Mouse (Mus musculus) urinary bladder, postnatal 4 days (tissue): Measurements from ENCODE around the gene Mettl27.
A peak's percentile ranks its signal among the peaks of the same experiment; 100 is the strongest.

Source experiments
- DNase-seq, 2 experiments: peaks; one replicate each; pipeline ENCODE4 v3.0.0; 2021 to 2022; ENCODE audit warnings: low spot score in 2 of 2

Mettl27 gene

GRCm38 (mm10) chr5:134932179-134932902, at the start of gene Mettl27:
Gene Mettl27 (plus strand): TSS chr5:134932368.
- peak; percentile 84 to 89 for DNase-seq

GRCm38 (mm10) chr5:134883077-134883476, 49.1 kb upstream of the Mettl27 start:
- DNase-seq, result peak in 1 of 2 experiments; percentile 62

- no peak for DNase-seq
Observed at GRCm38 (mm10) chr5:134887447-134888335, 44.5 kb upstream of the Mettl27 start.

GRCm38 (mm10) chr5:134888505-134888904, 43.7 kb upstream of the Mettl27 start:
- DNase-seq, result no peak

GRCm38 (mm10) chr5:134890601-134891054, 41.5 kb upstream of the Mettl27 start:
- no peak for DNase-seq

GRCm38 (mm10) chr5:134891552-134891951, 40.6 kb upstream of the Mettl27 start:
- DNase-seq, result no peak

- no peak for DNase-seq
Observed at GRCm38 (mm10) chr5:134892717-134893116, 39.5 kb upstream of the Mettl27 start.

GRCm38 (mm10) chr5:134895291-134895690, 36.9 kb upstream of the Mettl27 start:
- peak; percentile 69 to 73 for DNase-seq

- DNase-seq, result no peak
Observed at GRCm38 (mm10) chr5:134896965-134897364, 35.2 kb upstream of the Mettl27 start.

GRCm38 (mm10) chr5:134897596-134897995, 34.6 kb upstream of the Mettl27 start:
- no peak for DNase-seq

GRCm38 (mm10) chr5:134901012-134901643, 31.0 kb upstream of the Mettl27 start:
- DNase-seq, result no peak

- DNase-seq, result no peak
Observed at GRCm38 (mm10) chr5:134901644-134902027, 30.5 kb upstream of the Mettl27 start.

GRCm38 (mm10) chr5:134906633-134907032, 25.5 kb upstream of the Mettl27 start, which contains the start of gene Tmem270:
Gene Tmem270 (minus strand): TSS chr5:134906733.
- DNase-seq, result no peak

GRCm38 (mm10) chr5:134907135-134907534, 25.0 kb upstream of the Mettl27 start:
- DNase-seq, result peak; percentile 89 to 97

GRCm38 (mm10) chr5:134911901-134912300, 20.3 kb upstream of the Mettl27 start:
- DNase-seq, result no peak

- DNase-seq, result no peak
Observed at GRCm38 (mm10) chr5:134913352-134913751, 18.8 kb upstream of the Mettl27 start.

GRCm38 (mm10) chr5:134913753-134914152, 18.4 kb upstream of the Mettl27 start:
- DNase-seq, result no peak

- no peak for DNase-seq
Observed at GRCm38 (mm10) chr5:134914510-134914909, 17.7 kb upstream of the Mettl27 start.

- no peak for DNase-seq
Observed at GRCm38 (mm10) chr5:134915311-134915710, 16.9 kb upstream of the Mettl27 start, which contains the start of gene Cldn13. Gene Cldn13 (minus strand): TSS chr5:134915526.

- DNase-seq, result peak; percentile 67 to 78
Observed at GRCm38 (mm10) chr5:134918071-134918832, 13.9 kb upstream of the Mettl27 start.

- DNase-seq, result no peak
Observed at GRCm38 (mm10) chr5:134919097-134919496, 13.1 kb upstream of the Mettl27 start.
